Mouse (Mus musculus) cerebellum, adult 11-12 months (tissue): ENCODE data around the gene Hs3st5.

Experiments
- DNase-seq: peaks from one replicate; pipeline ENCODE4 v3.0.0; 2022

The Hs3st5 gene

GRCm38 (mm10) chr10:36805788-36806187 lies 299.2 kb downstream of the Hs3st5 start:
- DNase-seq = no peak

- no peak for DNase-seq
These were observed 300.4 kb downstream of the Hs3st5 start for GRCm38 (mm10) chr10:36807007-36807406.

- no peak for DNase-seq
These were observed 312.3 kb downstream of the Hs3st5 start for GRCm38 (mm10) chr10:36818867-36819266.

GRCm38 (mm10) chr10:36829079-36829478 lies 322.5 kb downstream of the Hs3st5 start:
- DNase-seq = no peak

GRCm38 (mm10) chr10:36832204-36832603 lies 325.6 kb downstream of the Hs3st5 start:
- no peak for DNase-seq

- no peak for DNase-seq
These were observed 327.6 kb downstream of the Hs3st5 start for GRCm38 (mm10) chr10:36834224-36834623.

- no peak for DNase-seq
These were observed 329.4 kb downstream of the Hs3st5 start for GRCm38 (mm10) chr10:36835836-36836516.

GRCm38 (mm10) chr10:36850231-36850630 lies 343.6 kb downstream of the Hs3st5 start:
- DNase-seq = no peak

GRCm38 (mm10) chr10:36862127-36862895 lies 355.7 kb downstream of the Hs3st5 start:
- no peak for DNase-seq
